ENCODE assay signal across 22 mouse cellular contexts in the genomic region with DNA sequence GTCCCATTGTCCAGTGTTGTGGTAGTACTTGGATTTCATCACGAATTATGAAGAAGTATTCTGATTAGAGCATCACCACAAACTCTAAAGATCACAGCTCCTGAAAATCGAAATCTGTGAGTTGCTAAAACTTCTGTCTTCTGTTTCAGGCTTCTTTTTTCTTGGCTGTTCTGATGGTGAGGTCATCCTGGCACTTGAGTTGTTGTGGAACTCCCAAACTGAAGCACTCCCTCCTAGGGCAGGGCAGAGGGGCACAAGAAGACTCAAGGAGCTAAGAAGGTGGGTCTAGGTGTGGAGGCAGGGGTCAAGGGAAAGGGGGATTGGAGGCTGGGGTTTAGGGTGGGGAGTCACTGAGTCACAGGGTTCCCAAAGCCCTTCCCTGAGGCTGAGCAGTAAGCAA.
DNase-seq lines count a peak whose midpoint lies in the region; ATAC-seq and TF ChIP-seq lines count a peak whose summit lies in the region.
"Had no signal": no experiment of that assay in that cellular context is flagged by ENCODE, and none has a peak within 500 bp of the region (broad histone marks: within the 10 kb centered on the region; RNA-seq: fewer than 3 reads in every experiment).

No protein-coding gene starts in this region.

- H3K4me2 ChIP-seq in intestine, embryonic 14.5 days (ENCODE audit: low read length), result no peak overlapping the region
- no peak overlapping the region for H3K4me2 ChIP-seq in intestine, embryonic 15.5 days (replicated peaks)
- no peak overlapping the region for H3K4me2 ChIP-seq in embryonic facial prominence, embryonic 12.5 days (replicated peaks)
- H3K4me2 ChIP-seq: forebrain, embryonic 13.5 days; kidney, embryonic 15.5 days; liver, embryonic 12.5 days; neural tube, embryonic 12.5 days had no signal

- H3K27ac ChIP-seq in heart, adult 2 months, result no peak overlapping the region; the same call in 1 of the 2 replicates
- peak overlapping the region; percentile 28; the same call in 1 of the 2 replicates for H3K27ac ChIP-seq in intestine, embryonic 14.5 days (ENCODE audit: low read depth)
- no peak overlapping the region for H3K27ac ChIP-seq in intestine, embryonic 15.5 days
- H3K27ac ChIP-seq in embryonic facial prominence, embryonic 12.5 days, result 0 out of 2 replicates have a peak overlapping the region, but pooled peaks have one; percentile 17
- H3K27ac ChIP-seq: forebrain, embryonic 13.5 days; kidney, embryonic 15.5 days; liver, embryonic 12.5 days; macrophage; midbrain, embryonic 10.5 days; neural tube, embryonic 12.5 days had no signal

- no peak for TF ChIP-seq EP300 in heart, adult 2 months (IDR thresholded peaks at IDR 0.05; ENCODE audit: insufficient read depth, low read depth, low read length)

- H3K9ac ChIP-seq in heart, adult 2 months (ENCODE audit: low read depth, low read length), result no peak overlapping the region
- no peak overlapping the region for H3K9ac ChIP-seq in intestine, embryonic 14.5 days (ENCODE audit: low read length)
- no peak overlapping the region for H3K9ac ChIP-seq in intestine, embryonic 15.5 days
- no peak overlapping the region for H3K9ac ChIP-seq in embryonic facial prominence, embryonic 12.5 days
- H3K9ac ChIP-seq: forebrain, embryonic 13.5 days; kidney, embryonic 15.5 days; liver, embryonic 12.5 days; neural tube, embryonic 12.5 days had no signal

- no peaks in the 10 kb centered on the region for H3K79me2 ChIP-seq in heart, adult 2 months (replicated peaks; ENCODE audit: control insufficient read depth, insufficient read depth, low read length)

- no peak for TF ChIP-seq CTCF in heart, adult 2 months (IDR thresholded peaks at IDR 0.05)

- no peaks in the 10 kb centered on the region for H3K27me3 ChIP-seq in heart, adult 2 months (ENCODE audit: control insufficient read depth, insufficient read depth, low read length)
- no peaks in the 10 kb centered on the region for H3K27me3 ChIP-seq in intestine, embryonic 14.5 days (replicated peaks; ENCODE audit: control insufficient read depth, insufficient read depth, low read length)
- no peaks in the 10 kb centered on the region for H3K27me3 ChIP-seq in intestine, embryonic 15.5 days (replicated peaks)
- no peaks in the 10 kb centered on the region for H3K27me3 ChIP-seq in embryonic facial prominence, embryonic 12.5 days
- H3K27me3 ChIP-seq: forebrain, embryonic 13.5 days; kidney, embryonic 15.5 days; liver, embryonic 12.5 days; neural tube, embryonic 12.5 days had no signal

- TF ChIP-seq POLR2A in heart, adult 2 months (IDR thresholded peaks at IDR 0.05; ENCODE audit: insufficient read depth, low read depth, low read length), result no peak

- no peaks in the 10 kb centered on the region for H3K36me3 ChIP-seq in heart, adult 2 months (ENCODE audit: control insufficient read depth, insufficient read depth, low read length)
- H3K36me3 ChIP-seq in intestine, embryonic 14.5 days (ENCODE audit: control insufficient read depth, insufficient read depth, low read length), result no peaks in the 10 kb centered on the region
- H3K36me3 ChIP-seq in intestine, embryonic 15.5 days, result no peaks in the 10 kb centered on the region
- no peaks in the 10 kb centered on the region for H3K36me3 ChIP-seq in embryonic facial prominence, embryonic 12.5 days
- H3K36me3 ChIP-seq: kidney, embryonic 15.5 days; liver, embryonic 12.5 days; midbrain, embryonic 10.5 days; neural tube, embryonic 12.5 days had no signal

- no peaks in the 10 kb centered on the region for H3K9me3 ChIP-seq in intestine, embryonic 14.5 days (ENCODE audit: control insufficient read depth, low read length)
- H3K9me3 ChIP-seq in intestine, embryonic 15.5 days, result no peaks in the 10 kb centered on the region
- H3K9me3 ChIP-seq in embryonic facial prominence, embryonic 12.5 days, result no peaks in the 10 kb centered on the region
- H3K9me3 ChIP-seq: forebrain, embryonic 13.5 days; kidney, embryonic 15.5 days; liver, embryonic 12.5 days; midbrain, embryonic 10.5 days; neural tube, embryonic 12.5 days had no signal

- no peak for ATAC-seq in intestine, embryonic 14.5 days (replicated peaks; ENCODE audit: low FRiP score, low TSS enrichment, low read depth)
- no peak for ATAC-seq in intestine, embryonic 15.5 days
- ATAC-seq in embryonic facial prominence, embryonic 12.5 days (ENCODE audit: insufficient number of reproducible peaks, insufficient read depth, low FRiP score, low TSS enrichment), result no peak
- ATAC-seq: forebrain, embryonic 13.5 days; intestine, postnatal 0 days; liver, embryonic 12.5 days had no signal

- H3K4me1 ChIP-seq in heart, adult 2 months (ENCODE audit: control insufficient read depth, insufficient read depth, low read length), result no peaks in the 10 kb centered on the region; the same call in 1 of the 2 replicates
- peaks cover 26% of the 10 kb centered on the region for H3K4me1 ChIP-seq in intestine, embryonic 14.5 days (replicated peaks; ENCODE audit: control insufficient read depth, insufficient read depth, low read length)
- peaks cover 4% of the 10 kb centered on the region; the same call in 1 of the 2 replicates for H3K4me1 ChIP-seq in intestine, embryonic 15.5 days (replicated peaks)
- peaks cover 35% of the 10 kb centered on the region for H3K4me1 ChIP-seq in embryonic facial prominence, embryonic 12.5 days
- H3K4me1 ChIP-seq: liver, embryonic 12.5 days had no signal

- peak; percentile 28 to 36 for DNase-seq in heart, adult 2 months
- DNase-seq in heart, postnatal 25 days (ENCODE audit: low spot score), result no peak
- DNase-seq in intestine, embryonic 14.5 days (ENCODE audit: low spot score), result no peak
- DNase-seq in skeletal muscle tissue, adult 2 months (ENCODE audit: low read depth, low spot score), result peak; percentile 38
- DNase-seq in urinary bladder, postnatal 25 days (ENCODE audit: low spot score), result no peak
- no peak for DNase-seq in layer of hippocampus, adult 9-11 months
- DNase-seq: B cell, adult 2 months; cerebellum, adult 2 months; cerebellum, postnatal 36 days; lung, adult 2 months; right cerebral cortex, postnatal 14 days; thymus, postnatal 25 days had no signal

- intact Hi-C loops in heart, adult 2 months (cut with DNase I), result loop anchor here (10.0 kb wide), 1 partner anchor 347 kb away; no protein-coding TSS in a partner anchor
- intact Hi-C loops in heart, postnatal 25 days (cut with DNase I), result no loop called here

- no peak overlapping the region for H3K4me3 ChIP-seq in heart, adult 2 months
- H3K4me3 ChIP-seq in intestine, embryonic 14.5 days (ENCODE audit: low read depth, low read length), result no peak overlapping the region
- H3K4me3 ChIP-seq in intestine, embryonic 15.5 days (replicated peaks), result no peak overlapping the region
- no peak overlapping the region for H3K4me3 ChIP-seq in embryonic facial prominence, embryonic 12.5 days
- H3K4me3 ChIP-seq: erythroblast, embryonic 14.5 days; forebrain, embryonic 13.5 days; kidney, embryonic 15.5 days; liver, embryonic 12.5 days; midbrain, embryonic 10.5 days; neural tube, embryonic 12.5 days had no signal

- 52% methylated on average over 2 of the region's 2 CpGs for WGBS in heart, adult 2 months
- WGBS in intestine, embryonic 14.5 days, result 74% methylated on average over 2 of the region's 2 CpGs
- 80% methylated on average over 2 of the region's 2 CpGs for WGBS in intestine, embryonic 15.5 days
- 79% methylated on average over 2 of the region's 2 CpGs for WGBS in embryonic facial prominence, embryonic 12.5 days

Comparison
In these comparisons a context has a peak if more than half of its experiments do, and no peak if none do; other contexts are left out.
1. DNase-seq: peak in heart, adult 2 months (2 of 2) and skeletal muscle tissue, adult 2 months (single experiment); none in heart, postnatal 25 days (single experiment), intestine, embryonic 14.5 days (single experiment), urinary bladder, postnatal 25 days (single experiment) and layer of hippocampus, adult 9-11 months (single experiment).
2. H3K27ac ChIP-seq: peak in intestine, embryonic 14.5 days (single experiment) and embryonic facial prominence, embryonic 12.5 days (single experiment); none in heart, adult 2 months (single experiment) and intestine, embryonic 15.5 days (single experiment).